Mouse (Mus musculus) myocyte (in vitro differentiated cells): ENCODE data around the gene Unc45a.

ENCODE experiments used
- CEBPB ChIP-seq: IDR thresholded peaks from 2 replicates; pipeline ENCODE4 v1.6.1; 2011; ENCODE audit warnings: mild to moderate bottlenecking, moderate library complexity; ENCODE audit not compliant: poor library complexity, insufficient read depth, severe bottlenecking
- MAX ChIP-seq: IDR thresholded peaks from one replicate; pipeline ENCODE4 v1.6.1; 2011; ENCODE audit warnings: low read depth, mild to moderate bottlenecking, control low read depth
- MYOG ChIP-seq, 3 experiments: IDR thresholded peaks; one replicate each; pipeline ENCODE4 v1.6.1; 2011; ENCODE audit warnings: control low read depth in 2 of 3, low read depth in 2 of 3, mild to moderate bottlenecking in 2 of 3; ENCODE audit not compliant: insufficient read length in 2 of 3, control insufficient read depth in 1 of 3, insufficient read depth in 1 of 3
- POLR2A ChIP-seq: IDR thresholded peaks from one replicate; pipeline ENCODE4 v1.6.1; 2011; ENCODE audit warnings: low read depth, mild to moderate bottlenecking, control low read depth, moderate library complexity; ENCODE audit not compliant: insufficient read length
- POLR2AphosphoS2 ChIP-seq: IDR thresholded peaks from one replicate; pipeline ENCODE4 v1.6.1; 2011; ENCODE audit warnings: low read depth, control low read depth; ENCODE audit not compliant: insufficient read length
- TCF12 ChIP-seq: IDR thresholded peaks from one replicate; pipeline ENCODE4 v1.6.1; 2011; ENCODE audit warnings: mild to moderate bottlenecking, control low read depth; ENCODE audit not compliant: poor library complexity, insufficient read depth, severe bottlenecking
- USF1 ChIP-seq: IDR thresholded peaks from one replicate; pipeline ENCODE4 v1.6.1; 2011; ENCODE audit warnings: low read depth, mild to moderate bottlenecking, control low read depth, moderate library complexity

GRCm38 (mm10) chr7:80367232-80367631 lies 26.4 kb upstream of the Unc45a start:
- TF ChIP-seq TCF12 (no peak), POLR2A (no peak), MAX (no peak), USF1 (no peak), MYOG (IDR thresholded peaks at IDR 0.05; ENCODE audit: control insufficient read depth in 1 of 3, insufficient read depth in 1 of 3, insufficient read length in 2 of 3, low read depth in 2 of 3) (no peak), POLR2AphosphoS2 (no peak), CEBPB (no peak)
